In genomic region chr11:78114676-78115366, GRCm38 (mm10) we compare ENCODE assay signal across 8 mouse cellular contexts. TPM values are rescaled to one million over a fixed set of nuclear protein-coding genes. Genes with fewer than 3 reads are reported as not detected.
DNase-seq lines count a peak whose midpoint lies in the region; ATAC-seq and TF ChIP-seq lines count a peak whose summit lies in the region.

No protein-coding gene starts in this region.

- H3K9ac ChIP-seq in CH12.LX (ENCODE audit: insufficient read depth, low read depth): no peak overlapping the region; the same call in 1 of the 2 replicates
- peak overlapping the region; percentile 78 for H3K9ac ChIP-seq in forebrain, embryonic 16.5 days (replicated peaks; ENCODE audit: low read depth, low read length)

- H3K4me1 ChIP-seq in heart, embryonic 10.5 days: peaks cover 44% of the 10 kb centered on the region
- peaks cover 7 to 74% of the 10 kb centered on the region in 2 experiments for H3K4me1 ChIP-seq in CH12.LX (ENCODE audit: control insufficient read depth in 1 of 2, insufficient read depth in 2 of 2)
- H3K4me1 ChIP-seq in forebrain, embryonic 16.5 days (replicated peaks; ENCODE audit: control insufficient read depth, insufficient read depth, low read length): peaks cover 37% of the 10 kb centered on the region

- no peak for ATAC-seq in forebrain, embryonic 16.5 days

- H3K27ac ChIP-seq in heart, embryonic 10.5 days: peak overlapping the region; percentile 85
- H3K27ac ChIP-seq in CH12.LX (ENCODE audit: insufficient read depth, low read depth): no peak overlapping the region
- peak overlapping the region; percentile 90 for H3K27ac ChIP-seq in forebrain, embryonic 16.5 days (ENCODE audit: low read length)

- DNase-seq in heart, embryonic 10.5 days (ENCODE audit: low spot score): no peak
- DNase-seq in heart, postnatal 10 days: no peak
- DNase-seq in CH12.LX (ENCODE audit: extremely low read depth): no peak
- DNase-seq in mesoderm, embryonic 11.5 days (ENCODE audit: low read depth, low spot score): peak; percentile 6
- DNase-seq in adrenal gland, adult 18-20 months (ENCODE audit: low spot score in 2 of 2): no peak
- DNase-seq in ovary, adult 18-20 months (ENCODE audit: low spot score): no peak
- no peak for DNase-seq in testis, postnatal 14 days (ENCODE audit: low spot score)

- WGBS in heart, embryonic 10.5 days: 12% methylated on average over 19 of the region's 19 CpGs
- WGBS in forebrain, embryonic 16.5 days: 10% methylated on average over 19 of the region's 19 CpGs

- H3K9me3 ChIP-seq in heart, embryonic 10.5 days: no peaks in the 10 kb centered on the region
- H3K9me3 ChIP-seq in CH12.LX (replicated peaks; ENCODE audit: low read length): no peaks in the 10 kb centered on the region
- H3K9me3 ChIP-seq in forebrain, embryonic 16.5 days (ENCODE audit: control insufficient read depth, low read length): no peaks in the 10 kb centered on the region

- no peak for TF ChIP-seq CTCF in CH12.LX (conservative IDR thresholded peaks at IDR 0.05 in 1 of 2, IDR thresholded peaks at IDR 0.05 in 1 of 2; ENCODE audit: low read depth in 2 of 2, low read length in 2 of 2)

- H3K4me2 ChIP-seq in CH12.LX (ENCODE audit: insufficient read depth, low read depth, poor library complexity, severe bottlenecking): peak overlapping the region; percentile 68
- H3K4me2 ChIP-seq in forebrain, embryonic 16.5 days (ENCODE audit: low read length): peak overlapping the region; percentile 86

- H3K79me2 ChIP-seq in CH12.LX (replicated peaks; ENCODE audit: control insufficient read depth, extremely low read depth, insufficient read depth, poor library complexity, severe bottlenecking): peaks cover 70% of the 10 kb centered on the region

- intact Hi-C loops in heart, postnatal 10 days (cut with DNase I): no loop called here

- H3K27me3 ChIP-seq in heart, embryonic 10.5 days (ENCODE audit: insufficient read depth, poor library complexity, severe bottlenecking): no peaks in the 10 kb centered on the region
- H3K27me3 ChIP-seq in CH12.LX (replicated peaks): no peaks in the 10 kb centered on the region
- no peaks in the 10 kb centered on the region for H3K27me3 ChIP-seq in forebrain, embryonic 16.5 days (replicated peaks; ENCODE audit: control insufficient read depth, insufficient read depth, low read length)

- TF ChIP-seq POLR2A in CH12.LX (IDR thresholded peaks at IDR 0.05; ENCODE audit: low read depth, low read length): no peak

- peaks cover 5% of the 10 kb centered on the region; the same call in 1 of the 2 replicates for H3K36me3 ChIP-seq in heart, embryonic 10.5 days
- peaks cover 7 to 51% of the 10 kb centered on the region in 2 experiments for H3K36me3 ChIP-seq in CH12.LX (replicated peaks in 1 of 2; ENCODE audit: control insufficient read depth in 1 of 2, insufficient read depth in 1 of 2, low read length in 1 of 2)
- no peaks in the 10 kb centered on the region for H3K36me3 ChIP-seq in forebrain, embryonic 16.5 days (ENCODE audit: control insufficient read depth, insufficient read depth)

- TF ChIP-seq RAD21 in CH12.LX (IDR thresholded peaks at IDR 0.05; ENCODE audit: low read depth, low read length): no peak

- no peak for TF ChIP-seq EP300 in CH12.LX (IDR thresholded peaks at IDR 0.05; ENCODE audit: low read length)

- dilution Hi-C loops in CH12.LX (cut with MboI; ENCODE audit: extremely low pct_ligation_motif_present, extremely low pct_unique_long_range_greater_than_20kb, low sequenced_read_pairs): no loop called here

- H3K4me3 ChIP-seq in heart, embryonic 10.5 days: peak overlapping the region; percentile 70
- H3K4me3 ChIP-seq in CH12.LX (replicated peaks in 1 of 3; ENCODE audit: low read depth in 2 of 3, low read length in 2 of 3, poor library complexity in 1 of 3): peak overlapping the region; percentile 3 to 60 (median 43)
- peak overlapping the region; percentile 72 for H3K4me3 ChIP-seq in forebrain, embryonic 16.5 days (replicated peaks; ENCODE audit: low read length)

- in situ Hi-C loops in CH12.LX (cut with MboI; ENCODE audit: low pct_ligation_motif_present, low pct_unique_long_range_greater_than_20kb, low sequenced_read_pairs): no loop called here

TF ChIP-seq in CH12.LX, 34 proteins besides CTCF, POLR2A, EP300 and RAD21:
- TF ChIP-seq ZMIZ1 (IDR thresholded peaks at IDR 0.05; ENCODE audit: low read depth, low read length) (no peak), NELFE (IDR thresholded peaks at IDR 0.05; ENCODE audit: low read depth, low read length) (no peak), TCF12 (IDR thresholded peaks at IDR 0.05; ENCODE audit: low read depth, low read length) (no peak), USF1 (IDR thresholded peaks at IDR 0.05; ENCODE audit: low read depth, low read length) (no peak), MEF2A (IDR thresholded peaks at IDR 0.05; ENCODE audit: borderline replicate concordance, low read depth, low read length) (no peak), MYC (IDR thresholded peaks at IDR 0.05; ENCODE audit: low read depth, low read length) (no peak), SMC3 (IDR thresholded peaks at IDR 0.05; ENCODE audit: low read depth, low read length) (no peak), ELF1 (IDR thresholded peaks at IDR 0.05; ENCODE audit: low read depth, low read length) (no peak), JUND (conservative IDR thresholded peaks at IDR 0.05; ENCODE audit: low read depth, low read length) (no peak), MXI1 (IDR thresholded peaks at IDR 0.05; ENCODE audit: low read depth, low read length) (no peak), MAFK (IDR thresholded peaks at IDR 0.05; ENCODE audit: insufficient replicate concordance, low read length) (no peak), SIN3A (IDR thresholded peaks at IDR 0.05; ENCODE audit: low read length) (no peak), POLR2AphosphoS2 (IDR thresholded peaks at IDR 0.05; ENCODE audit: low read depth, low read length) (no peak), E2F4 (IDR thresholded peaks at IDR 0.05; ENCODE audit: insufficient replicate concordance, low read depth, low read length) (no peak), KAT2A (IDR thresholded peaks at IDR 0.05; ENCODE audit: insufficient replicate concordance, low read length) (no peak), UBTF (IDR thresholded peaks at IDR 0.05; ENCODE audit: low read depth, low read length) (no peak; the same call in 1 of the 2 replicates), ETS1 (conservative IDR thresholded peaks at IDR 0.05; ENCODE audit: low read depth, low read length) (no peak), RCOR1 (conservative IDR thresholded peaks at IDR 0.05; ENCODE audit: low read depth, low read length) (no peak), ZC3H11A (IDR thresholded peaks at IDR 0.05; ENCODE audit: low read depth, low read length) (no peak), TBP (conservative IDR thresholded peaks at IDR 0.05; ENCODE audit: low read depth, low read length) (no peak)

RNA-seq across cellular contexts. Expression of gene Fam222b, which starts 20.4 kb away (rescaled TPM):
- polyA plus RNA-seq in heart, embryonic 10.5 days (2016; fragmentation: Nextera tagmentation; extraction: Ambion mirVana): 24.0 and 25.5 TPM in 2 replicates
- total RNA-seq in heart, postnatal 10 days (2021): 10 to 100 TPM; 15.0 to 17.0 TPM
- 8.7 and 10.0 TPM in 2 replicates for total RNA-seq in CH12.LX (2012; rRNA removed)
- 3.9 and 5.9 TPM in 2 replicates for total RNA-seq in CH12.LX (2014; rRNA removed)
- polyA plus RNA-seq in CH12.LX (2012; ENCODE audit: insufficient read length, low read depth): 26.8 and 34.4 TPM in 2 replicates
- polyA plus RNA-seq in forebrain, embryonic 16.5 days (2015; fragmentation: Nextera tagmentation; extraction: Ambion mirVana): 18.8 and 21.1 TPM in 2 replicates
- 10 to 100 TPM; 19.3 to 22.1 TPM for total RNA-seq in adrenal gland, adult 18-20 months (2021)

RNA-seq across cellular contexts. Expression of gene Eral1, which starts 34.6 kb away (rescaled TPM):
- 30.7 and 35.6 TPM in 2 replicates for polyA plus RNA-seq in heart, embryonic 10.5 days (2016; fragmentation: Nextera tagmentation; extraction: Ambion mirVana)
- 10 to 100 TPM; 22.8 to 23.6 TPM for total RNA-seq in heart, postnatal 10 days (2021)
- total RNA-seq in CH12.LX (2012; rRNA removed): 40.5 and 41.5 TPM in 2 replicates
- 41.5 and 43.2 TPM in 2 replicates for total RNA-seq in CH12.LX (2014; rRNA removed)
- 37.8 and 39.1 TPM in 2 replicates for polyA plus RNA-seq in CH12.LX (2012; ENCODE audit: insufficient read length, low read depth)
- polyA plus RNA-seq in forebrain, embryonic 16.5 days (2015; fragmentation: Nextera tagmentation; extraction: Ambion mirVana): 34.2 and 34.3 TPM in 2 replicates
- 10 to 100 TPM; 27.8 to 31.7 TPM for total RNA-seq in adrenal gland, adult 18-20 months (2021)

RNA-seq across cellular contexts. Expression of gene Traf4, which starts 50.6 kb away (rescaled TPM):
- 57.9 and 88.7 TPM in 2 replicates for polyA plus RNA-seq in heart, embryonic 10.5 days (2016; fragmentation: Nextera tagmentation; extraction: Ambion mirVana)
- total RNA-seq in heart, postnatal 10 days (2021): 10 to 100 TPM; 17.5 to 21.0 TPM
- 47.9 and 55.9 TPM in 2 replicates for total RNA-seq in CH12.LX (2012; rRNA removed)
- total RNA-seq in CH12.LX (2014; rRNA removed): 17.1 and 20.8 TPM in 2 replicates
- polyA plus RNA-seq in CH12.LX (2012; ENCODE audit: insufficient read length, low read depth): 52.9 and 68.7 TPM in 2 replicates
- polyA plus RNA-seq in forebrain, embryonic 16.5 days (2015; fragmentation: Nextera tagmentation; extraction: Ambion mirVana): 122 and 124 TPM in 2 replicates
- 10 to 100 TPM; 29.9 to 34.1 TPM for total RNA-seq in adrenal gland, adult 18-20 months (2021)
